Mouse (Mus musculus): ENCODE data around the gene Olfr56.
"Not testable (repeated sequence)": the region's sequence is repeated elsewhere in the genome, so short reads cannot be mapped to it uniquely, and the experiment has no call there.

DNA sequence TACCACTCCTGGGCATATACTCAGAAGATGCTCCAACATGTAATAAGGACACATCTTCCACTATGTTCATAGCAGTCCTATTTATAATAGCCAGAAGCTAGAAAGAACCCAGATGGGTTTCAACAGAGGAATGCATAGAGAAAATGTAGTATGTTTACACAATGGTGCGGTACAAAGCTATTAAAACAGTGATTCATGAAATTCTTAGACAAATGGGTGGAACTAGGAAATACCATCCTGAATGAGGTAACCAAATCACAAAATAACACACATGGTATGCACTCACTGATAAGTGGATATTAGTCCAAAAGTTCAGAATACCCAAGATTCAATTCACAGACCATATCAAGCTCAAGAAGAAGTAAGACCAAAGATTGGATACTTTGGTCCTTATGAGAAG, 4.0 kb upstream of the Olfr56 start:
- not testable (repeated sequence) for TF ChIP-seq CEBPB (IDR thresholded peaks at IDR 0.05; ENCODE audit: low read depth); CTCF (IDR thresholded peaks at IDR 0.05; ENCODE audit: control insufficient read depth, insufficient read depth, insufficient read length); MAX (IDR thresholded peaks at IDR 0.05); MYOD1 (IDR thresholded peaks at IDR 0.05; ENCODE audit: control insufficient read depth, insufficient read length, low read depth); USF1 (IDR thresholded peaks at IDR 0.05; ENCODE audit: low read depth)

Measured in C2C12 (cell line).